Mouse (Mus musculus) kidney, postnatal 0 days (tissue): ENCODE results near the gene Tomm40. TPM values are rescaled to one million over a fixed set of nuclear protein-coding genes. Genes with fewer than 3 reads are reported as not detected.

Experiments used
- ATAC-seq: fragments of 200-750 bp; cut with Nextera tagmentation; replicated peaks from 2 replicates; pipeline ENCODE4 v1.8.0; 2017; ENCODE audit warnings: low read depth, moderate number of reproducible peaks, moderate TSS enrichment, moderate library complexity; ENCODE audit not compliant: low FRiP score
- DNase-seq: peaks from one replicate; pipeline ENCODE4 v3.0.0-alpha.2; 2016; ENCODE audit warnings: low spot score
- H3K27ac ChIP-seq: fragments of 300-500 bp; sonication (generic); 2 replicates; pipeline ENCODE4 v1.5.1; 2014; ENCODE audit warnings: mild to moderate bottlenecking
- H3K27me3 ChIP-seq: fragments of 300-500 bp; sonication (generic); 2 replicates; pipeline ENCODE4 v1.6.1; 2014; ENCODE audit warnings: low read length, mixed read lengths; ENCODE audit not compliant: insufficient read depth
- H3K36me3 ChIP-seq: fragments of 300-500 bp; sonication (generic); 2 replicates; pipeline ENCODE4 v1.6.1; 2014; ENCODE audit warnings: low read length, mixed read lengths; ENCODE audit not compliant: insufficient read depth
- H3K4me1 ChIP-seq: fragments of 300-500 bp; sonication (generic); replicated peaks from 2 replicates; pipeline ENCODE4 v1.6.1; 2014; ENCODE audit warnings: antibody characterized with exemption, low read length, mixed read lengths; ENCODE audit not compliant: insufficient read depth
- H3K4me2 ChIP-seq: fragments of 300-500 bp; sonication (generic); 2 replicates; pipeline ENCODE4 v1.6.1; 2014; ENCODE audit warnings: mild to moderate bottlenecking, low read length, moderate library complexity, mixed read lengths
- H3K4me3 ChIP-seq: fragments of 300-500 bp; sonication (generic); replicated peaks from 2 replicates; pipeline ENCODE4 v1.5.1; 2014; ENCODE audit warnings: low read depth, low read length
- H3K9ac ChIP-seq: fragments of 300-500 bp; sonication (generic); 2 replicates; pipeline ENCODE4 v1.6.1; 2014; ENCODE audit warnings: low read depth, low read length
- H3K9me3 ChIP-seq: fragments of 300-500 bp; sonication (generic); replicated peaks from 2 replicates; pipeline ENCODE4 v1.6.1; 2016; ENCODE audit warnings: low read length, inconsistent platforms, mixed read lengths
- CTCF ChIP-seq: IDR thresholded peaks from 2 replicates; pipeline ENCODE4 v1.5.1; 2016; ENCODE audit warnings: antibody characterized with exemption, low read depth, mild to moderate bottlenecking, moderate library complexity
- WGBS: fragments of 180-500 bp; shearing (Covaris S2); extraction: QIAGEN DNeasy Blood & Tissue Kit; methylation state at CpG from one replicate; pipeline ENCODE4 v1.1.7; 2014; 5-methylcytosine and 5-hydroxymethylcytosine counted together
- polyA plus RNA-seq: library from polyadenylated mRNA; unstranded; fragments of >200 nt; fragmentation: Nextera tagmentation; extraction: Ambion mirVana; gene quantifications from 2 replicates; pipeline ENCODE4 v1.2.1, GENCODE M21; 2015

Tomm40 gene
- polyA plus RNA-seq, 1 experiment from 2014 or later = 163 TPM

GRCm38 (mm10) chr7:19745971-19746370 is 30.7 kb upstream of the Tomm40 start:
- H3K36me3 ChIP-seq = 0 out of 2 replicates have a peak, but pooled peaks cover 5% of the 10 kb centered on the region
- no peak overlapping the region for H3K27ac ChIP-seq
- DNase-seq = no peak
- no peak for TF ChIP-seq CTCF
- H3K4me3 ChIP-seq = no peak overlapping the region
- WGBS = 66% methylated on average over 8 of the region's 10 CpGs
- no peaks in the 10 kb centered on the region for H3K27me3 ChIP-seq
- no peak overlapping the region for H3K9ac ChIP-seq
- no peak overlapping the region for H3K4me2 ChIP-seq
- ATAC-seq = no peak
- H3K4me1 ChIP-seq = peaks cover 46% of the 10 kb centered on the region
- H3K9me3 ChIP-seq = no peaks in the 10 kb centered on the region

- Histone ChIP-seq H3K36me3 (0 out of 2 replicates have a peak, but pooled peaks cover 5% of the 10 kb centered on the region), H3K27ac (peak overlapping the region; percentile 80), H3K27me3 (no peaks in the 10 kb centered on the region), H3K9ac (peak overlapping the region; percentile 32; the same call in 1 of the 2 replicates), H3K4me2 (peak overlapping the region; percentile 27; the same call in 1 of the 2 replicates), H3K4me1 (peaks cover 42% of the 10 kb centered on the region), H3K4me3 (no peak overlapping the region), H3K9me3 (no peaks in the 10 kb centered on the region)
- peak; percentile 72 for DNase-seq
- no peak; the same call in 1 of the 2 replicates for ATAC-seq
- no peak for TF ChIP-seq CTCF
- WGBS = 29% methylated on average over 14 of the region's 14 CpGs
Observed at GRCm38 (mm10) chr7:19744590-19745385, 29.6 kb upstream of the Tomm40 start.

GRCm38 (mm10) chr7:19743791-19744190 is 28.6 kb upstream of the Tomm40 start:
- H3K9ac ChIP-seq = no peak overlapping the region
- H3K36me3 ChIP-seq = 0 out of 2 replicates have a peak, but pooled peaks cover 5% of the 10 kb centered on the region
- H3K4me2 ChIP-seq = no peak overlapping the region
- peaks cover 42% of the 10 kb centered on the region for H3K4me1 ChIP-seq
- no peaks in the 10 kb centered on the region for H3K9me3 ChIP-seq
- H3K4me3 ChIP-seq = no peak overlapping the region
- H3K27me3 ChIP-seq = no peaks in the 10 kb centered on the region
- WGBS = 75% methylated on average over 6 of the region's 6 CpGs
- peak overlapping the region; percentile 80; the same call in 1 of the 2 replicates for H3K27ac ChIP-seq
- DNase-seq = no peak
- no peak for TF ChIP-seq CTCF
- ATAC-seq = no peak

- Histone ChIP-seq H3K9ac (no peak overlapping the region), H3K4me1 (peaks cover 33% of the 10 kb centered on the region), H3K36me3 (peaks cover 14% of the 10 kb centered on the region; the same call in 1 of the 2 replicates), H3K4me2 (no peak overlapping the region), H3K27me3 (no peaks in the 10 kb centered on the region), H3K9me3 (no peaks in the 10 kb centered on the region), H3K4me3 (no peak overlapping the region), H3K27ac (no peak overlapping the region)
- ATAC-seq = no peak
- WGBS = 40% methylated on average over 5 of the region's 5 CpGs
- no peak for DNase-seq
- TF ChIP-seq CTCF = no peak
Observed at GRCm38 (mm10) chr7:19742468-19742867, 27.2 kb upstream of the Tomm40 start.

GRCm38 (mm10) chr7:19741329-19742031 is 26.2 kb upstream of the Tomm40 start:
- peaks cover 24% of the 10 kb centered on the region for H3K4me1 ChIP-seq
- H3K27me3 ChIP-seq = no peaks in the 10 kb centered on the region
- H3K4me2 ChIP-seq = no peak overlapping the region
- no peak overlapping the region for H3K9ac ChIP-seq
- no peak for TF ChIP-seq CTCF
- H3K9me3 ChIP-seq = no peaks in the 10 kb centered on the region
- H3K4me3 ChIP-seq = no peak overlapping the region
- peaks cover 20% of the 10 kb centered on the region for H3K36me3 ChIP-seq
- WGBS = 15% methylated on average over 8 of the region's 8 CpGs
- ATAC-seq (peak; percentile 44; the same call in 1 of the 2 replicates), DNase-seq (peak; percentile 82)
- peak overlapping the region; percentile 60 for H3K27ac ChIP-seq

- peaks cover 28% of the 10 kb centered on the region for H3K36me3 ChIP-seq
- no peaks in the 10 kb centered on the region for H3K9me3 ChIP-seq
- no peaks in the 10 kb centered on the region for H3K27me3 ChIP-seq
- no peak overlapping the region for H3K4me2 ChIP-seq
- no peak overlapping the region for H3K9ac ChIP-seq
- 92% methylated on average over 11 of the region's 11 CpGs for WGBS
- ATAC-seq (no peak), DNase-seq (no peak)
- H3K27ac ChIP-seq = no peak overlapping the region
- peak; percentile 43; the same call in 1 of the 2 replicates for TF ChIP-seq CTCF
- no peak overlapping the region for H3K4me3 ChIP-seq
- H3K4me1 ChIP-seq = peaks cover 19% of the 10 kb centered on the region; the same call in 1 of the 2 replicates
Observed at GRCm38 (mm10) chr7:19740269-19740668, 25.0 kb upstream of the Tomm40 start.
